Mouse (Mus musculus): ENCODE data around the gene D330045A20Rik.
A peak's percentile ranks its signal among the peaks of the same experiment; 100 is the strongest.

GRCm38 (mm10) chrX:139524303-139525091 lies 44.3 kb downstream of the D330045A20Rik start:
- TF ChIP-seq GATA1 (IDR thresholded peaks at IDR 0.05; ENCODE audit: low read depth, low read length) (peak; percentile 55; the same call in 1 of the 2 replicates), MAZ (IDR thresholded peaks at IDR 0.05; ENCODE audit: low read depth, low read length) (no peak), E2F4 (IDR thresholded peaks at IDR 0.05; ENCODE audit: borderline replicate concordance, low read depth, low read length) (no peak), POLR2A (IDR thresholded peaks at IDR 0.05; ENCODE audit: control insufficient read depth in 1 of 2, insufficient read depth in 1 of 2, low read depth in 1 of 2, low read length in 2 of 2, poor library complexity in 1 of 2) (no peak), RCOR1 (IDR thresholded peaks at IDR 0.05; ENCODE audit: low read depth, low read length) (no peak), CTCF (IDR thresholded peaks at IDR 0.05 in 2 of 3, conservative IDR thresholded peaks at IDR 0.05 in 1 of 3; ENCODE audit: control insufficient read depth in 1 of 3, insufficient read depth in 1 of 3, low read depth in 2 of 3, low read length in 3 of 3, poor library complexity in 1 of 3, severe bottlenecking in 1 of 3) (no peak), EP300 (IDR thresholded peaks at IDR 0.05; ENCODE audit: low read depth in 1 of 2, low read length in 2 of 2) (peak in 1 of 2 experiments; percentile 39; a peak in 1 of 4 replicates), ZNF384 (IDR thresholded peaks at IDR 0.05; ENCODE audit: low read depth, low read length) (no peak), BHLHE40 (IDR thresholded peaks at IDR 0.05; ENCODE audit: borderline replicate concordance, low read depth, low read length) (no peak)

Data from MEL (cell line).